Mouse (Mus musculus) heart, embryonic 10.5 days (tissue): ENCODE data around the gene Loxl1. TPM values are rescaled to one million over a fixed set of nuclear protein-coding genes. Genes with fewer than 3 reads are reported as not detected.
"Not testable (repeated sequence)": the region's sequence is repeated elsewhere in the genome, so short reads cannot be mapped to it uniquely, and the experiment has no call there.

ENCODE experiments used
- DNase-seq: peaks from one replicate; pipeline ENCODE4 v3.0.0-alpha.2; 2017; ENCODE audit warnings: low spot score
- H3K27ac ChIP-seq: fragments of 300-500 bp; sonication (generic); 2 replicates; pipeline ENCODE4 v1.5.1; 2016; ENCODE audit warnings: mild to moderate bottlenecking
- H3K27me3 ChIP-seq: fragments of 300-500 bp; sonication (generic); 2 replicates; pipeline ENCODE4 v1.6.1; 2016; ENCODE audit warnings: mild to moderate bottlenecking; ENCODE audit not compliant: poor library complexity, insufficient read depth, severe bottlenecking
- H3K36me3 ChIP-seq: fragments of 300-500 bp; sonication (generic); 2 replicates; pipeline ENCODE4 v1.6.1; 2016; ENCODE audit warnings: mild to moderate bottlenecking, moderate library complexity
- H3K4me1 ChIP-seq: fragments of 300-500 bp; sonication (generic); 2 replicates; pipeline ENCODE4 v1.6.1; 2016; ENCODE audit warnings: mild to moderate bottlenecking
- H3K4me3 ChIP-seq: fragments of 300-500 bp; sonication (generic); 2 replicates; pipeline ENCODE4 v1.5.1; 2016; ENCODE audit warnings: mild to moderate bottlenecking, moderate library complexity
- H3K9me3 ChIP-seq: fragments of 300-500 bp; sonication (generic); 2 replicates; pipeline ENCODE4 v1.6.1; 2016; ENCODE audit warnings: mild to moderate bottlenecking, moderate library complexity
- WGBS: fragments of 180-500 bp; shearing (Covaris S2); methylation state at CpG from one replicate; pipeline ENCODE4 v1.1.7; 2016; 5-methylcytosine and 5-hydroxymethylcytosine counted together
- polyA plus RNA-seq: library from polyadenylated mRNA; unstranded; fragments of >200 nt; fragmentation: Nextera tagmentation; extraction: Ambion mirVana; gene quantifications from 2 replicates; pipeline ENCODE4 v1.2.1, GENCODE M21; 2016

The Loxl1 gene
- polyA plus RNA-seq, 1 experiment from 2014 or later, result 35.7 TPM

- no peaks in the 10 kb centered on the region for H3K27me3 ChIP-seq
- H3K36me3 ChIP-seq, result no peaks in the 10 kb centered on the region
- H3K4me1 ChIP-seq, result peaks cover 30% of the 10 kb centered on the region
- peak; percentile 89 for DNase-seq
- no peaks in the 10 kb centered on the region for H3K9me3 ChIP-seq
- 36% methylated on average over 9 of the region's 9 CpGs for WGBS
- H3K27ac ChIP-seq, result no peak overlapping the region
- H3K4me3 ChIP-seq, result no peak overlapping the region
These were observed 32.5 kb downstream of the Loxl1 start for GRCm38 (mm10) chr9:58280259-58281109.

- Histone ChIP-seq H3K4me3 (no peak overlapping the region), H3K27me3 (no peaks in the 10 kb centered on the region), H3K4me1 (peaks cover 35% of the 10 kb centered on the region), H3K9me3 (no peaks in the 10 kb centered on the region), H3K36me3 (no peaks in the 10 kb centered on the region), H3K27ac (no peak overlapping the region)
- DNase-seq, result no peak
- WGBS, result 50% methylated on average over 5 of the region's 5 CpGs
These were observed 33.2 kb downstream of the Loxl1 start for GRCm38 (mm10) chr9:58279780-58280179.

- H3K4me1 ChIP-seq, result peaks cover 36% of the 10 kb centered on the region
- no peaks in the 10 kb centered on the region for H3K27me3 ChIP-seq
- H3K27ac ChIP-seq, result no peak overlapping the region
- 62% methylated on average over 4 of the region's 4 CpGs for WGBS
- no peaks in the 10 kb centered on the region for H3K9me3 ChIP-seq
- H3K36me3 ChIP-seq, result no peaks in the 10 kb centered on the region
- no peak for DNase-seq
- H3K4me3 ChIP-seq, result no peak overlapping the region
These were observed 33.9 kb downstream of the Loxl1 start for GRCm38 (mm10) chr9:58278821-58279723.

GRCm38 (mm10) chr9:58278313-58278712, 34.7 kb downstream of the Loxl1 start:
- H3K9me3 ChIP-seq, result no peaks in the 10 kb centered on the region
- 91% methylated on average over 4 of the region's 4 CpGs for WGBS
- no peak overlapping the region for H3K4me3 ChIP-seq
- no peak for DNase-seq
- H3K4me1 ChIP-seq, result peaks cover 34% of the 10 kb centered on the region
- no peak overlapping the region for H3K27ac ChIP-seq
- H3K27me3 ChIP-seq, result no peaks in the 10 kb centered on the region
- H3K36me3 ChIP-seq, result no peaks in the 10 kb centered on the region

- no peaks in the 10 kb centered on the region for H3K36me3 ChIP-seq
These were observed 36.6 kb downstream of the Loxl1 start for GRCm38 (mm10) chr9:58276346-58276745.

GRCm38 (mm10) chr9:58275797-58276196, 37.2 kb downstream of the Loxl1 start:
- no peaks in the 10 kb centered on the region for H3K9me3 ChIP-seq
- no peak overlapping the region; the same call in 1 of the 2 replicates for H3K4me3 ChIP-seq
- peaks cover 29% of the 10 kb centered on the region for H3K4me1 ChIP-seq
- no peaks in the 10 kb centered on the region for H3K27me3 ChIP-seq
- peak overlapping the region; percentile 83 for H3K27ac ChIP-seq
- no peak for DNase-seq
- 74% methylated on average over 3 of the region's 3 CpGs for WGBS
- no peaks in the 10 kb centered on the region for H3K36me3 ChIP-seq

More at GRCm38 (mm10) chr9:58276346-58276745, 36.6 kb downstream of the Loxl1 start:
- Histone ChIP-seq H3K27me3 (no peaks in the 10 kb centered on the region), H3K27ac (no peak overlapping the region), H3K9me3 (no peaks in the 10 kb centered on the region), H3K4me3 (no peak overlapping the region), H3K4me1 (peaks cover 29% of the 10 kb centered on the region)
- no peak for DNase-seq
- 68% methylated on average over 5 of the region's 5 CpGs for WGBS

GRCm38 (mm10) chr9:58275115-58275774, 37.7 kb downstream of the Loxl1 start:
- no peaks in the 10 kb centered on the region for H3K9me3 ChIP-seq
- DNase-seq, result no peak
- H3K4me3 ChIP-seq, result no peak overlapping the region; the same call in 1 of the 2 replicates
- 21% methylated on average over 8 of the region's 8 CpGs for WGBS
- H3K27me3 ChIP-seq, result no peaks in the 10 kb centered on the region
- H3K4me1 ChIP-seq, result peaks cover 26% of the 10 kb centered on the region
- H3K27ac ChIP-seq, result peak overlapping the region; percentile 83
- no peaks in the 10 kb centered on the region for H3K36me3 ChIP-seq

- WGBS, result 49% methylated on average over 3 of the region's 3 CpGs
- Histone ChIP-seq H3K36me3 (no peaks in the 10 kb centered on the region), H3K27ac (peak overlapping the region; percentile 83), H3K4me3 (no peak overlapping the region), H3K4me1 (peaks cover 21% of the 10 kb centered on the region), H3K9me3 (no peaks in the 10 kb centered on the region), H3K27me3 (no peaks in the 10 kb centered on the region)
- DNase-seq, result no peak
These were observed 38.4 kb downstream of the Loxl1 start for GRCm38 (mm10) chr9:58274626-58275025.

GRCm38 (mm10) chr9:58274101-58274604, 38.8 kb downstream of the Loxl1 start:
- no peak for DNase-seq
- Histone ChIP-seq H3K4me1 (peaks cover 19% of the 10 kb centered on the region), H3K36me3 (no peaks in the 10 kb centered on the region), H3K4me3 (no peak overlapping the region), H3K27me3 (no peaks in the 10 kb centered on the region), H3K27ac (peak overlapping the region; percentile 83), H3K9me3 (no peaks in the 10 kb centered on the region)
- WGBS, result 76% methylated on average over 7 of the region's 7 CpGs

GRCm38 (mm10) chr9:58272855-58273254, 40.1 kb downstream of the Loxl1 start:
- Histone ChIP-seq H3K36me3 (no peaks in the 10 kb centered on the region), H3K4me1 (peaks cover 19% of the 10 kb centered on the region), H3K9me3 (no peaks in the 10 kb centered on the region), H3K27me3 (no peaks in the 10 kb centered on the region), H3K27ac (no peak overlapping the region), H3K4me3 (no peak overlapping the region)
- WGBS, result 73% methylated on average over 9 of the region's 9 CpGs
- no peak for DNase-seq

- no peak overlapping the region for H3K27ac ChIP-seq
- peaks cover 19% of the 10 kb centered on the region for H3K4me1 ChIP-seq
- WGBS, result 61% methylated on average over 2 of the region's 2 CpGs
- no peaks in the 10 kb centered on the region for H3K9me3 ChIP-seq
- no peak overlapping the region for H3K4me3 ChIP-seq
- no peaks in the 10 kb centered on the region for H3K36me3 ChIP-seq
- no peak for DNase-seq
- no peaks in the 10 kb centered on the region for H3K27me3 ChIP-seq
These were observed 40.9 kb downstream of the Loxl1 start for GRCm38 (mm10) chr9:58272068-58272541.

GRCm38 (mm10) chr9:58271551-58271950, 41.4 kb downstream of the Loxl1 start:
- DNase-seq, H3K4me3 ChIP-seq, H3K27ac ChIP-seq, H3K9me3 ChIP-seq, H3K27me3 ChIP-seq, H3K36me3 ChIP-seq: not testable (repeated sequence)
- 92% methylated on average over 9 of the region's 9 CpGs for WGBS
- peaks cover 25% of the 10 kb centered on the region for H3K4me1 ChIP-seq
